Mouse (Mus musculus): ENCODE measurements at regions not wholly inside any gene's neighbourhood (a gene's known extent, or its start where the extent isn't known, plus 50 kb on each side); places are given as distances from the start of the nearest gene placed in this dataset.

GRCm38 (mm10) chr11:113015686-113016304 lies 233.8 kb downstream of the Sox9 start:
- TF ChIP-seq CTCF (conservative IDR thresholded peaks at IDR 0.05; ENCODE audit: insufficient read depth, insufficient read length, low read depth, low read length) (no peak), POLR2A (IDR thresholded peaks at IDR 0.05; ENCODE audit: low read depth, low read length) (no peak)

Measured in kidney, adult 2 months (tissue).